Mouse (Mus musculus) heart, adult 2 months (tissue): ENCODE results near the gene Gm21762. TPM values are rescaled to one million over a fixed set of nuclear protein-coding genes. Genes with fewer than 3 reads are reported as not detected.
"Not testable (repeated sequence)": the region's sequence is repeated elsewhere in the genome, so short reads cannot be mapped to it uniquely, and the experiment has no call there.

ENCODE experiments used
- DNase-seq, 2 experiments: peaks; one replicate each; pipeline ENCODE4 v3.0.0; 2021
- H3K27ac ChIP-seq: fragments of 200-600 bp; 2 replicates; pipeline ENCODE4 v1.8.1; 2022
- H3K27me3 ChIP-seq: fragments of 200-500 bp; 2 replicates; pipeline ENCODE4 v1.6.1; 2012; ENCODE audit warnings: mild to moderate bottlenecking, low read length, inconsistent platforms, mixed read lengths; ENCODE audit not compliant: control insufficient read depth, insufficient read depth
- H3K36me3 ChIP-seq: fragments of 200-500 bp; 2 replicates; pipeline ENCODE4 v1.6.1; 2012; ENCODE audit warnings: low read length, inconsistent platforms; ENCODE audit not compliant: control insufficient read depth, insufficient read depth
- H3K4me1 ChIP-seq: fragments of 200-500 bp; 2 replicates; pipeline ENCODE4 v1.6.1; 2011; ENCODE audit warnings: low read length; ENCODE audit not compliant: control insufficient read depth, insufficient read depth
- H3K4me3 ChIP-seq: fragments of 200-600 bp; 2 replicates; pipeline ENCODE4 v1.8.1; 2022
- H3K79me2 ChIP-seq: fragments of 200-500 bp; replicated peaks from 2 replicates; pipeline ENCODE4 v1.6.1; 2012; ENCODE audit warnings: mild to moderate bottlenecking, inconsistent platforms, low read length, moderate library complexity, mixed read lengths; ENCODE audit not compliant: control insufficient read depth, insufficient read depth
- H3K9ac ChIP-seq: fragments of 200-500 bp; 2 replicates; pipeline ENCODE4 v1.6.1; 2012; ENCODE audit warnings: low read depth, mild to moderate bottlenecking, control low read depth, inconsistent platforms, low read length, mixed read lengths
- WGBS: fragments of 180-500 bp; shearing (Covaris S2); methylation state at CpG from one replicate; pipeline ENCODE4 v1.1.7; 2018; 5-methylcytosine and 5-hydroxymethylcytosine counted together
- intact Hi-C: fragments of 180-260 bp; cut with DNase I; formaldehyde crosslinking; loops from one replicate; pipeline ENCODE4 v1.15.1; 2025
- polyA plus RNA-seq: library from polyadenylated mRNA; depleted of rRNA; stranded (reverse); fragments of >200 nt; gene quantifications from 2 replicates; pipeline ENCODE4 v1.2.3, GENCODE M21; 2012; rRNA removed
- total RNA-seq, 2 experiments: library from RNA; stranded (reverse); gene quantifications; 2 replicates each; pipeline ENCODE4 v1.2.3; 2021

Gene Gm21762
- total and polyA plus RNA-seq, 3 experiments: not detected

GRCm38 (mm10) chr13:120220922-120221321, 5.2 kb upstream of the Gm21762 start:
- H3K27me3 ChIP-seq, H3K9ac ChIP-seq, H3K4me1 ChIP-seq, H3K36me3 ChIP-seq, H3K27ac ChIP-seq, H3K4me3 ChIP-seq, intact Hi-C loops, H3K79me2 ChIP-seq, DNase-seq: not testable (repeated sequence)
- 79% methylated on average over 5 of the region's 5 CpGs for WGBS

DNA sequence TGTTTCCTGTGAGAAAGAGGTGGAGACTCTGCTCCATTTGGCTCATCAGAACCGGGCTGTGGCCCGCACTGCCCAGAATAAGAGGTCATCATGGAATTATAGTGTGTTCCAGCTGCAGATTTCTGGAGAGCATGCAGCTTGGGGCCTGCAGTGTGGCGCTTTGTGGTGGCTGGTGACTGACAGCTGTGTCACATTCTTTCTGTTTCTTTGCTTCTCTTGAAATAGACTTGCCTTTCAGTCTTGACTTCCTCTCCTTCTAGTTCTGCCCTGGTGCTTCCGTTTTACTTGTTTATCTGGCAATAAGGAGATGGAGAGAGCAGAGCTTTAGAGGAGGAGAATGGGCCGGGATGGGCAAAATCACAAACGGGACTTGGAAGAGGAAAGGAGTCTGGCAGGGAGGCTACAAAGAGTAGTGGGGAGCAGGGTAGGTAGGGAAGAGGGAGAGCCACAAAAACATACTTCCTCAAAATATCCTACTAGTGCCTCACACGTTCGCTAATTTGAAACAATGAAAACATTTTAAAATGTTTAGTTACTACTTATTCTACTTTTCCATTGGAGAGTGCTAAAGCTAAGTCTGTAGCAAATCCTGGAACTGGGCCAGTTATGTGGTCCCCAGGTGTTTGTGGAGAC, 19.4 kb downstream of the Gm21762 start:
- H3K36me3 ChIP-seq, H3K4me1 ChIP-seq, H3K27me3 ChIP-seq, intact Hi-C loops, H3K4me3 ChIP-seq, H3K27ac ChIP-seq, H3K9ac ChIP-seq, H3K79me2 ChIP-seq, DNase-seq: not testable (repeated sequence)
- 61% methylated on average over 7 of the region's 8 CpGs for WGBS

- H3K36me3 ChIP-seq, intact Hi-C loops, H3K27ac ChIP-seq, H3K79me2 ChIP-seq, H3K9ac ChIP-seq, H3K27me3 ChIP-seq, H3K4me3 ChIP-seq, DNase-seq, H3K4me1 ChIP-seq: not testable (repeated sequence)
- 63% methylated on average over 4 of the region's 4 CpGs for WGBS
Measured at GRCm38 (mm10) chr13:120172133-120172532, 43.6 kb downstream of the Gm21762 start, which contains the start of gene Gm21818. Gene Gm21818, plus strand, starts transcription at chr13:120172433.

- intact Hi-C loops, H3K36me3 ChIP-seq, H3K4me3 ChIP-seq, H3K27ac ChIP-seq, H3K27me3 ChIP-seq, DNase-seq, H3K79me2 ChIP-seq, H3K9ac ChIP-seq, H3K4me1 ChIP-seq: not testable (repeated sequence)
- WGBS: 50% methylated on average over 5 of the region's 5 CpGs
Measured at GRCm38 (mm10) chr13:120168301-120168700, 47.4 kb downstream of the Gm21762 start.

Other genes starting within 250 kb of the Gm21762 start
- not detected for gene Gm36079, start 188.9 kb downstream of the Gm21762 start, total RNA-seq
- gene Gm36079, start 188.9 kb downstream of the Gm21762 start, polyA plus RNA-seq: not detected in 2 replicates
- under 1 TPM in 1 of 2 experiments, not detected in 1; 0.23 TPM for gene Gm21188, start 163.8 kb downstream of the Gm21762 start, total RNA-seq
- 0.29 and 0.67 TPM in 2 replicates for gene Gm21188, start 163.8 kb downstream of the Gm21762 start, polyA plus RNA-seq
- gene Gm20767, start 75.7 kb downstream of the Gm21762 start, total RNA-seq: not detected
- not detected in 2 replicates for gene Gm20767, start 75.7 kb downstream of the Gm21762 start, polyA plus RNA-seq
- not detected for gene Gm21818, start 43.5 kb downstream of the Gm21762 start, total RNA-seq
- not detected in 2 replicates for gene Gm21818, start 43.5 kb downstream of the Gm21762 start, polyA plus RNA-seq
- gene Gm21731, start 23.2 kb upstream of the Gm21762 start, total RNA-seq: not detected
- gene Gm21731, start 23.2 kb upstream of the Gm21762 start, polyA plus RNA-seq: not detected in 2 replicates
- gene AF067061, start 47.2 kb upstream of the Gm21762 start, total RNA-seq: not detected
- not detected in 2 replicates for gene AF067061, start 47.2 kb upstream of the Gm21762 start, polyA plus RNA-seq
- gene BC147527, start 84.4 kb upstream of the Gm21762 start, total RNA-seq: not detected
- gene BC147527, start 84.4 kb upstream of the Gm21762 start, polyA plus RNA-seq: 0.08 TPM in 1 of 2 replicates, not detected in the other
- not detected for gene Tcstv3, start 100.9 kb upstream of the Gm21762 start, total RNA-seq
- not detected in 2 replicates for gene Tcstv3, start 100.9 kb upstream of the Gm21762 start, polyA plus RNA-seq